Mouse (Mus musculus): Measurements from ENCODE around the gene Xpot.

The Xpot gene

DNA sequence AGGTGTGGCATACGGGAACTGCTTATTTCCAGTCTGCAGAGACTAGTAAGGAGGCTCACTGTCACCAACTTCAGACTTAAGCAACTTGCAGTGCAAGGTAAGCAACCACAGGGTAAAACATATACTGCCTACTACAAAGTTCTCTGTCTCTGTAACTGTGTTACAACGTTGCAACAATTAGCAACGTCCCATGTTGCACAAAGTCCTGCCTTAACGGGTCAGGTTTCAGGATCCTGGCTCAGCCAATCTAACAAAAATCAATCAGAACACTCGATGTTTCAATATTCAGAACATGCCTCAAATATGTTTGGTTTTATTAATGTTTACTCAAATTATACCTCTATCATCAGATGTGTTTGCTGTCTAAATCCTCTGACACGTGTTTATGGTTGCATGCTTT lies 3.7 kb downstream of the Xpot start:
- no peak for DNase-seq (ENCODE audit: low spot score)

GRCm38 (mm10) chr10:121615935-121616334 lies 10.2 kb downstream of the Xpot start:
- no peak for DNase-seq (ENCODE audit: low spot score)

DNA sequence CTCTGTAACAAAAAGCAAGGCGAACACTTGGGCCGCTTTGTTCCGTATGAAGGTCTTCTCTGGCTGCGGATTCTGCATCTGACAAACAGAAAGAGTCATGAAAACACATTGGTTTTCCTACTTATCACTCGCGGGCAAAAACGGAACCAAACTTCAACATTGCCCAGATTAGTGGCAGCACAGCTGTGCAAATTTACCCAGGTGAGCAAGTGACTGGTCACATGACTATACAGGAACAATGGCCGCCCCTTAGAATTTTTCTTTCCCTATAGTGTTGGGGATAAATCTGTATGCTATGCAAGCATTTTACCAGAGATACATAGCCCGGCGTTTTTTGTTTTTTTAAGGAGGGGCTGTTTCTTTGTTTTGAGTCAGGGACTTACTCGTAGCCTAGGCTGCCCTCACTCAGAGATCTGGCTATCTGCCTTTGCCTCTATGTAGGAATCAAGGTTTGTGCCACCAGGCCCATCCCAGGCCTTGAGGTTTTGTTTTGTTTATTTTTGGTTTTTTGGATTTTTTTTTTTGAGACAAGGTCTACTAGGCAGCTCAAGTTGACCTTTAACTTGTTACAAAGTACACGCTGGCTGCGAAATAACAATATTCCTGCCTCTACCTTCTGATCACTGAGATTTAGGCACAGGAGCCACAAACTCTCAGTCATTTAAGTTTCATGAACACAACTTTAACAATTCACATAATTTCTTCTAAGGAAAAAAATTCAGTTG lies 10.8 kb downstream of the Xpot start:
- DNase-seq (ENCODE audit: low spot score) = no peak

DNA sequence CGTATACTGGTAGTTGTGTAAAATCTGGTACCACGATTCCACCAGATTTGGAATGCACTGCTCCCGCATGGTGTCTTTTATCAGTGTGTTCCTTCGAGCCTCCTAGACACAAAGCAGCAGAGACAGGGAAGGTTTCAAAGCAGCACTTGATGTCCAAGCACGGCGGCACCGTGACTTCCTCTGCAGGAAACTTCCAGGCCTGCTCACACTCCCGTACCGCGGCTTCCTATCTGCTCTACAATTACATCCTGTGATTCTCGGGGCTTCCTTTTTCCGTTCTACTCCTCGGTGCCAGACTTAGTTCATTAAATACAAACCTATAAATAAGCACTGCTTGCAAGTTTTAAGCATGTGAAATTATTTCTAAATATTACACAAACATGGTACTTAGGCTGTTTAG lies 12.6 kb downstream of the Xpot start:
- no peak for DNase-seq (ENCODE audit: low spot score)

DNA sequence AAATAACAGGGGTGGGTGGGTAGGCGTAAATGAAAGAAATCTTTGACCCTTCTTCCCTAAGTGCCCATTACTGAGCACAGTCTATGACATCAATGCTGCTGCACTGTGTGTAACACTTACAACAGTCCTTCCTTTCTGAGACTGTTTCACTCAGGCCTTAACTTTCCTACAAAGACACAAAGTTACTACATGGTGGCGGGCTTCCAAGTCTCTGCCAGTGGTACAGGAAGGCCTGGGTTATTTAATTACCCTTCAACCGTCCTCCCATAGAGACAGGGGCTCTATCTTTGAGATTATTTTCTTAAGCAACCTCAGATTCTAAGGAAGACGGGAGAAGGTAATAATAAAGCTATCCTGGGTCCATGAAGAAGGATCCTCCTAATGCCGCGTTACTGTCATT lies 13.7 kb downstream of the Xpot start:
- DNase-seq (ENCODE audit: low spot score) = no peak

DNA sequence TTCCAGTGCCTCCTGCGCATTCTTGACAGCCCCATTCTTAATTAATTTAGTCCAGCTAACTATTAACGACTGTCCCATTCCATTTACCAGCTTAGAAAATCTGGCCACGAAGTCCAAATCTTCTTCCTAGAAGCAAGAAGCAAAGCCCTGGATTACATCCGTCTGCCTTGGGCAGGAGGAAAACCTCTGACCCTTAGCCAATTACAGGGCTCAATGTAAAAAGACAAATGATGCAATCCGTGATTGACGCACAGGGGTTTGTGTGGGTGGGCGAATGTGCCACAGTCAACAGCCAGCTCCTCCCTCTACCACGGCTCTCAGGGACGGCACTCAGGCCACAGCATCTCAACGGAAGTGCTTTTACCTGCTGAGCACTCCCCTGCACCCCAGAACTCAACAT lies 14.5 kb downstream of the Xpot start:
- no peak for DNase-seq (ENCODE audit: low spot score)

- no peak for DNase-seq (ENCODE audit: low spot score)
Measured at GRCm38 (mm10) chr10:121608177-121608576, 18.0 kb downstream of the Xpot start.

DNA sequence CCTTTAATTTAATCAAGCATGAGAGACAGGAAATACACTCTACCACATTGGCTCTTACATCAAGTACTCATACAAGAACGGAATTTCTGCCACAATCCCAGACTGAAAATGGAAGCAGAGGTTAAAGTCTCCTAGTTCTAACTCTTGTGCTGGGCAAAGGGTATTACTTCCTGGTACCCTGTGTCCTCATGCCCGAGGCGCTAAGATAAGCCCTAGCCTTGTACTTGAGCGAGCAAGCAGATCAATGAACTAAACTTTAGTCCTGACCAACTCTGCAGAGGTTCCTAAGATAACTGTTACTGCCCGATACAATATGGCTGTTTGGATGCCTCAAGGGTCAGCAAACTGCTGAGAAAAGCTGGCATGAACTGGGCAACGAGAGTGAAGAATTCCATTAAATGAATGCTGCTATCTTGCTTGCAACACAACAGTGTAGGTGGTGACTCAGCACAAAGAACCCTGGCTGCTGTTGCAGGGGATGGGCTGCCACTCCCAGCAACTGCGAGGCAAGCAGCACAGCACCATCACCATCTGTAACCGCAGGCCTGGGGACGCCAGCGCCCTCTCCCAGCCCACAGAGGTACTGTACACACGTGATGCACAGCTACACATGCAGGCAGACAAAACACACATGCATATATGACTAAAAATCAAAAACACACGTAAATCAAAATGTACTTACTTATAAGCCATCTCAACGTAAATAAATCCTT lies 21.3 kb downstream of the Xpot start:
- DNase-seq (ENCODE audit: low spot score) = no peak

- no peak for DNase-seq (ENCODE audit: low spot score)
Measured at GRCm38 (mm10) chr10:121603556-121603955, 22.6 kb downstream of the Xpot start.

- no peak for DNase-seq (ENCODE audit: low spot score)
Measured at GRCm38 (mm10) chr10:121601272-121601671, 24.9 kb downstream of the Xpot start.

GRCm38 (mm10) chr10:121596580-121596979 lies 29.6 kb downstream of the Xpot start:
- DNase-seq (ENCODE audit: low spot score) = no peak

GRCm38 (mm10) chr10:121591106-121591505 lies 35.0 kb downstream of the Xpot start:
- DNase-seq (ENCODE audit: low spot score) = no peak

DNA sequence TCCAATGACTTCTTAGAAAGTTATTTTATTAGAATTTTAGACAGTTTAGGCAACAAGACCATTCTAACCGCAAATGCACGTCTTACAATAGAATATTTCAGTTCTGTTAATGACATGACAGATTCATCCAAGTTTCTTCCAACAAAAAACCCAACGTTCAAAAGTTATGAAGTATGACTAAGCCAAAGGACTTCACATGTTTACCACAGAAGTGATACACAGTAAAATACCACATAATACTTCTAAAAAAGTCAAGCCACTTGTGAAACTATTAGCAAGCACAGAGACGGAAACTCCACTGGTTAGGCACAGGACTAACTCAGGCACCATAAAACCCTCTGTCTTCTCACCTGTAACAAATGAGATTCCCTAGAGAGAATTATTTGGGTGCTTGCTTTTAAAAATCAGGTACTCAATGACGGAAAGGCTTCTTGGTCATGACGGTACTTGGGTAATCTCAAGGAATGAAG lies 38.7 kb downstream of the Xpot start:
- DNase-seq (ENCODE audit: low spot score) = no peak

DNA sequence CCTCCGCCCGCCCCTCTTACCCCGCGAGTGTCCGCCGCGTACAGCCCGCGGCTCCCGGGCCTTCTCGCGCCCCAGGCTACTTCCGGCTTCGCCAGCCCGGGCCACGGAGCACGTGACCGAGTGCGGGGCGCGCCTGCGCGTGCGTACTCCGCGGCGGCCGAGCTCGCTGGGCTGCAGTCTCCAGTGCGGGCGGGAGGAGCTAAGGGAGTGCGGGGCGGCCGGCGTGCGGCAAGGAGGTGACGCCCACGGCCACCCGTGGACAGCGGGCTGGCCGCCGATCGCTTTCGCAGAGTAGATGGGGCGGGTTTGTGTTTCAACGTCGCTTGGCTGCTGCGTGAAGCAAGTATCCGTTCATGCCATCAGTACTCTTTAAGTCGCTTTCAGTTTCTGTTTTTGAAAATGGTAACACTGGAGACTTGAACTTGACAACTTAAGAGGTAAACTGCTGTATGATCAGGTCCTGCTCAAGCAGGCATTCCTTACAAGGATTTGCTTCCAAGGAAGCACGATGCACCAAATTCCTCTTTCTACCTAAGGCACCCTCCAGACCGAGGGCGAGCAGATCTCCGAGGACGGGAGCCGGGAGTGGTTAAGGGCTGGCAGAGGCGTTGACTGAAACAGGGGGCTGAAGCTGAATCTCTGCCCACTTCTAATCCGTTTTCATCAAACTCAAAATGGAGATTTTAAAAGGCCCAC lies 39.3 kb downstream of the Xpot start, which contains the start of gene Tbk1:
Gene Tbk1 (minus strand): TSS at position 113 of the 696 bp plus-strand sequence.
- peak; percentile 81 for DNase-seq (ENCODE audit: low spot score)

DNA sequence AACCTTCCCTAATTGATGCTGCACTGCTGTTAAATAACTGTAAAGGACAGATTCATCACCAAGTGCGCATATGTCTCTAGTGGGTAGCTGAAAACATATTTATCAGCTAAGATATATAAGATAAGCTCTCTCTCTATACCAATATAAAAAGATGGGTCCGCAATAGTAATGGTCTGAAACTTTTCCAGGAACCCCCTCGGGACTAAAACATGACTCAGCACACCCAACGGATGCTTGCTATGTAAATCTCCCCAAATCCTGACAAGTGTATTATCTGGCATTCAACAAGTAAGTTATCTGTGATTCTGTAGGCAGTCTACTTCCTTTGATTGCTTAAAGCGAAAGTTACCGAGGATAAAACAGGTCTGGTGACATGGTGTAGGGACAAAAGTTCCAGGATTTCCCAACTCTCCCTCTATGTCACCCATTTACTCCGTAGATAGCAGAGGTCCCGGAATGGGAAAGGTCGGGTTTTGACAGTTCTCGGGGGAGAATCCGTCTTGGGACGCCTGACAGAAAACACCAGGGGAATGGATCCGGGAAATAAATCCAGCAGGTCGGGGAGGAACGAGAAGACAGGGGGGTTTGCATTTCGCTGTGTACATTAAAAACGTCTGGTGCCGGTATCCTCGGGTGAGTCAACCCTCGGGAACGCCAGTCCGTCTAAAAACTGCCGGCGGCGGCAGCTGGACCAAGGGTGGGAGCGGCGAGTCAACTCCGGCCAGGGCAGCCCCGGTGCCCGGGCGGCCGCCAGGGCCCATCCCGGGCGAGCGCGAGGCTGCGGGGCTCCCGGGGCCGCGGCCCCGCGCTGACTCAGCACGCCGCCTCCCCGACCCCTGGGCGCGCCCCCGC lies 40.1 kb downstream of the Xpot start:
- no peak for DNase-seq (ENCODE audit: low spot score)

DNA sequence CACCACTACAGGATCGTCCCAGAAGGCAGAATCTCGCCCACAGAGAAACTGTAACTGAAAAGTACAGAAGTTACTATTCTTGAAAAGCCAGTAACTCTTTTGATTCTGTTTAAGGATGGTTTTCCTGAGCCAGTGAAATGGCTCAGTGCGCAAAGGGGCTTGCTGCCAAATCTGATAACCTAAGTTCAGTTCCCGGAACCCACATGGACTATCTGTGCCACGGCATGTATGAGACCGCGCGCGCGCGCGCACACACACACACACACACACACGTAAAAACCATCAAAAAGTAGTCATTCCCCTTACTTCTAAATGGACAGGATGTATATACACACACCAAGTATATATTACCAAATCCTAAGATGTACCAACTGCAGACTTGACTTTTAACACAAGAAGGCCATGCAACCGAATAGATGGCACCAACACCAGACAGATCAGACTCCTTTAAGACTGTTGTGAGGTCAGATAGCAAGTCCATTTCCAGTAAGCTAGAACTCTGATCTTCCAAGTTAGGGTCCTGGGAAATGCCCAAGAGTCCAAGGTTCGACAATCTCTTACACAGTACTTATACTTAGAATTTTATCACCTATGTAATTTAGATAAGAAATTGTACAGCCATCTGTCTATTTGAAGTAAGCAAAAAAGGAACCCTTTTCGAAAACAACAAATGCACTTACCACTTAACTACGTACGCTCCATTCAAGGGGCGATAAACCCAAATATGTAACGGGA lies 40.9 kb downstream of the Xpot start:
- no peak for DNase-seq (ENCODE audit: low spot score)

- no peak for DNase-seq (ENCODE audit: low spot score)
Measured at GRCm38 (mm10) chr10:121584033-121584432, 42.1 kb downstream of the Xpot start.

DNA sequence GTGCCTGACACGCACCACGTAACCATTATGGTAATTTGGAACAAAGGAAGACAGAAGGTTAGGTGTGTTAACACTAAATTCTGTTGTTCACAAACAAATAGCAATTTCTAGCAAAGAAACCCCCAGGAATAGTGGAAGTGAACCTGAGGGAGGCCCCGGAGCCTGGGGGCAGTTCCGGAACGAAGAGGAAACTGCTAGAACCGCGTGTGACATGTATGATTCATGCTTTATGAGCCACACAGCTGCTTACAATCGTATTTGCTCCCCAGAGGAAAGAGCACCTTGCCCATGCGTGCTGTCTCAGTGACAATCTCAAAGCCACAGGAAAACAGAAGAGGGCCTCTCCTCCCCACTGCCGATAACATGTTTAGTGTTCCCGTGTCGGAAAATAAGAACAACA lies 43.1 kb downstream of the Xpot start:
- no peak for DNase-seq (ENCODE audit: low spot score)

DNA sequence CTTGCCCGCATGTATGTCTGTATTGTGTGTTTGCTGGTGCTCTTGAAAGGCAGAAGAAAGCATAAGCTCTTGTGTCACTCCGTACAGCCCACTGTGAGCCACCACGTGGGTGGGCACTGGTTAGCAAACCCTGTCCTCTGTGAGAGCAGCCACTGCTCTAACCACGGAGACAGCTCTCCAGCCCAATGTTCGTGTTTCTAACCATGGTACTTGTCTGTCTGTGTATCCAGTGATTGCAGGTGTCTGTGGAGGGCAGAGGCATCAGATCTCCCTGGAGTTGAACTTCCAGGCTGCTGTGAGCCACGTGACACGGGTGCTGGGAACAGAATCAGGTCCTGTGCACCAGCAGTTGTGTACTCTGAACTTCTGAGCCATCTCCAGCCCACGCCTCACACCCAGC lies 43.8 kb downstream of the Xpot start:
- no peak for DNase-seq (ENCODE audit: low spot score)

DNA sequence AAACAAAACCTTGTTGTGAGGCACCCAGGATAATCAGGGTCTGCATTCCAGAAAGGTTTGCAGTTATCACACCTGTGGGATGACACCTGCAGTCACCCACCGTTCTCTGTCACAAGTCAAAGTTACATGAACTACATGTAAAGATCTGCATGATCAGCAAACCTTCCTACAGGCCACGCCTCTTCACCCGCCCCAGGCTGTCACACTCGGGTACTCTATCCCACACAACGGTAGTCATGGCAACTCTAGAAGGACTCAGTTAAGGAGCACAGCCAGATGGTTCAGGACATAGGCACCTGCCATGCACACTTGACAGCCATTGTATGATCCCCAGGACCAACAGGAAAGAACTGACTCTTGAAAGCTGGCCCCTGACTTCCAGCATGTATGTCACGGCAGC lies 44.7 kb downstream of the Xpot start:
- DNase-seq (ENCODE audit: low spot score) = no peak

DNA sequence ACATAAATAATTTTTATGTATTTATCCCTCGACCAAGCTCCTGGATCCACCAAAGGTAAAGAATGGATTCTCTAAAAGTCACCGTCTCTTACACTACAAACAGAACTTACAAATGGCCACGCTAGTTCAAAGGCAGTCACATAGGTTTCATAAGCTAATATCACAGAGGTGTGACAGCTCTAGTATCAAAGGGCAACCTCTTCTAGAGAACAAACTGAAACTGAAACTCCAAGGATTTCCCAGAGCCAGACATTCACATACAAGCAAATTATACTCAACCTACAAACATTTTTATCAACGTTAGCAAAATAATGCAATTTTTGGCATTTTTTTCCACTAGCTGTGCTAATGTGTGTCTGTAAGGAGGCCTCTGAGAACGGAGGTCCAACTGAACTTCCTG lies 45.8 kb downstream of the Xpot start:
- no peak for DNase-seq (ENCODE audit: low spot score)

All from urinary bladder, postnatal 10 days (tissue).